Mouse (Mus musculus): ENCODE data around the gene Ptges.

GRCm38 (mm10) chr2:30905906-30906305 is 23.8 kb downstream of the Ptges start:
- TF ChIP-seq CTCF (IDR thresholded peaks at IDR 0.05) = no peak
- no peak for TF ChIP-seq EP300 (IDR thresholded peaks at IDR 0.05)

Data from lung, postnatal 0 days (tissue).